Mouse (Mus musculus) forebrain, embryonic 14.5 days (tissue): ENCODE measurements around the gene Polk. TPM values are rescaled to one million over a fixed set of nuclear protein-coding genes. Genes with fewer than 3 reads are reported as not detected.

Experiments
- polyA plus RNA-seq: library from polyadenylated mRNA; unstranded; fragments of >200 nt; fragmentation: Nextera tagmentation; extraction: Ambion mirVana; gene quantifications from 2 replicates; pipeline ENCODE4 v1.2.1, GENCODE M21; 2014

Polk gene
- polyA plus RNA-seq, 1 experiment from 2014 or later = 3.8 TPM

Other genes with a start within 250 kb of the Polk start
- gene Poc5, start 154.3 kb downstream of the Polk start, polyA plus RNA-seq = 28.0 and 35.3 TPM in 2 replicates
- not detected in 2 replicates for gene Ankdd1b, start 71.4 kb downstream of the Polk start, polyA plus RNA-seq
- not detected in 2 replicates for gene Gm17622, start 51.8 kb downstream of the Polk start, polyA plus RNA-seq
- 5.5 and 6.7 TPM in 2 replicates for gene Col4a3bp, start within 50 bp of the Polk start, polyA plus RNA-seq
- 181 and 194 TPM in 2 replicates for gene Hmgcr, start 128.4 kb upstream of the Polk start, polyA plus RNA-seq
- gene Ankrd31, start 205.7 kb upstream of the Polk start, polyA plus RNA-seq = not detected in 2 replicates